Mouse (Mus musculus) ovary, postnatal 10 days (tissue): ENCODE results near the gene Ghrl.
A peak's percentile ranks its signal among the peaks of the same experiment; 100 is the strongest.
"Not testable (repeated sequence)": the region's sequence is repeated elsewhere in the genome, so short reads cannot be mapped to it uniquely, and the experiment has no call there.

Experiments used
- DNase-seq: peaks from one replicate; pipeline ENCODE4 v3.0.0; 2022; ENCODE audit warnings: low spot score

The Ghrl gene

DNA sequence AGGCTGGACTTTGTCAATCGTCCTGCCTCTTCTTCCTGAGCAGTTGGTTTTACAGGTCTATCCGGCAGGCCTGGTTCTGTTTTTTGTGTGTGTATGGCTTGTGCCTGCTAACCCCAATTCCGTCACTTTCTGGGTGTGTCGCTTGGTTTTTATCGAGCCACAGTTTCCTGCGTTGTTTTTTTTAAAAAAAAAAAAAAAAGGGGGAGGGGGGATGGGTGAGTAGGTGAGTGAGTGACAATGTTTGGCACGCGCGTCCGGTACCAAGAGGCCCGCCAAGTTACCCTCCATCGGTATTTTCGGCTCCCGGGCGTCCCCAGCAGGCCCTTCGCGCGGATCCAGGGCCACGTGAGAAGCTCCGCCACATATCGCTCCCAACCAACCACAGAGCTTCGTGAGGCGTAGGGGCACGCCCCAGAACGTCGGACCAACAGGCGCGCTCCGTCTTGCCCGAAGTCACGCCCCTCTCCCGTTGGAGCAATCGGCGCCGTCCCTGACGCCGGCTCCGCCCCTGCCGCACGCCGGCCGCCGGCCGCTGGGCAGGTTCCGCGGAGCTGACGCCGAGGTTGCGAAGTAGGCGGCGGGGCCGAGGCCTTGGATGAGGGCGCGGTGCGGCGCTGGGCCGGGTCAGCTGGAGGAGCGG lies 23.0 kb downstream of the Ghrl start, which contains the start of gene Tatdn2:
Tatdn2 (plus strand) TSS at position 469 of the 640 bp plus-strand sequence.
- DNase-seq, result peak; percentile 87

DNA sequence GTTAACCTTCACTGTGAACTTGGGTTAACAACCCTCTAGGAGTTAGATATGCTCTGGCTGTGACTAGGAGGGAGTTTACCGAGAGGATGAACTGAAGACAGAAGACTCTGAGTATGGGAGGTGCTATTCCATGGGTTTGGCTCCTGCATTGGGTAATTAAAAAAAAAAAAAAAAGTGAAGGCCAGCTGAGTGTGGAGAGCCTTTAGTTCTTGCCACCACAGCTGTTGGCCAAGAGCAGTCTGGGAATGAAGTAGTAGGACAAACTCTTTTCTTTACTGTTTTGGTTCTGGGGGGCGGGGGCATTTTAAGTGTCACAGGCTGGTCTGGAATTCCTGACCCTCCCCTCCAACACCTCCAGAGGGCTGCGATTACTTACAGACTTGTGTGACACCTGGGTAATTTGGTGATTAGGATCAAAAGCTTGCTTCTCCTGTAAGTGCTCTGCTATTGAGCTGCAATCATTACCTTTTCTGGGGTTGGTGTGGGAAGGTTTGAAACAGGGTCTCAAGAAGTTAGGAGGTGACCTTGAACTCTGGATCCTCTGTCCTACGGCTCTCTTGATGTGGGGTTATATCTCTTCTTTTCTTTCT lies 23.8 kb downstream of the Ghrl start:
- no peak for DNase-seq

DNA sequence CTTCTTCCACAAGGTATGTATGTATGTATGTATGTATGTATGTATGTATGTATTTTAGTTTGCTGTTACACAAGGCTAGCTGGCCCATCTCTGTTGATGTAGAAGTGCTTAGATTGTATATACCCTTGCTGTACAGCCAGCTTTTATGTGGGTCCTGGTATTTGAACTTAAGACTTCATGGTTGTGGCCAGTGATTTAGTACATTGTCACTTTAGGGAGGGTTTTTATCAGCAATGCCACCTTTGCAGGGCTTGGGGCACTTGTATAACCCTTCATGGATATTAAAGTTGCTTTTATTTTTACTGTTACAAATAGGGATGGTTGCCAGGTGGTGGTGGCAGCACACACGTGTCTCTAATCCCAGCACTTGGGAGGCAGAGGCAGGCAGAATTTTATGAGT lies 24.5 kb downstream of the Ghrl start:
- DNase-seq, result no peak

DNA sequence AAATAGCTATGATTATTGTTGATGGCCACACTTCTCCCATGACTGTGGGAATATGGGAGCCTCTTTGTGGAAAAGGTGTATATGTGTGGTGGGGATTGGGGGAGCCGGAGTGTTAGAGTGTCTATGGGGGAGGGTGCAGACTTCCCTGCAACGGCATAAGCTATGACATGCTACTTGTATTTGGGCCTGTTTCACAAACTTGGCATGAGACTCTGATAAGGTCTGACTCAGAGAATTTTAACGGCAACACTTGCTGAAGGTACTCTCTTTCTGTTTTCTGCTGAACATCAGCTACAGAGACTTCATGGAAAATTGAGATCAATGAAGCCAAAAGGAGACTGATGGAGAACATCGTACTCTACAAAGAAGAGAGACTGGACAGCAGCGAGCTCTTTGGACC lies 26.3 kb downstream of the Ghrl start:
- no peak for DNase-seq

DNA sequence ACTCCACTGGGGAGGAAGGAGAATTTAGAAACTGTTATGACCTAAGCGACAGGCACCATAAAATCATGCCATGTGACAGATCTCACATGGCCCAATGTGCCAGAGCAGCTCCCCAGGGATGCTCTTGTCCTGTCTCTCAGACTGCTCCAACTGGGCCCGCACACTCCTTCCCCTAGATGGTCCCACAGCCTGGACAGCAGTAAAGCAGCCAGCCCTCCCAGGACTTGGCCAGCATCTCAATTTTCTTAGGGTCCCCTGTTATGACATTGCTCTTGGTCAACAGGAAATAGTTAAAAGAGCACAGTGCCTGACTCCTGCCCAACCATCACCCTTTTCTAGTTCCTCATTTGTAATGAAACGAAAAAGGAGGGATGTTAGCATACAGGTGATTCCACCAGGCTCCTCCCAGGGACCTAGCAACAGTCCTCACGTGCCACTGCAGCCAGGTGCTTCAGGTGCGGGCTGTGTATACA lies 27.0 kb downstream of the Ghrl start:
- no peak for DNase-seq

DNA sequence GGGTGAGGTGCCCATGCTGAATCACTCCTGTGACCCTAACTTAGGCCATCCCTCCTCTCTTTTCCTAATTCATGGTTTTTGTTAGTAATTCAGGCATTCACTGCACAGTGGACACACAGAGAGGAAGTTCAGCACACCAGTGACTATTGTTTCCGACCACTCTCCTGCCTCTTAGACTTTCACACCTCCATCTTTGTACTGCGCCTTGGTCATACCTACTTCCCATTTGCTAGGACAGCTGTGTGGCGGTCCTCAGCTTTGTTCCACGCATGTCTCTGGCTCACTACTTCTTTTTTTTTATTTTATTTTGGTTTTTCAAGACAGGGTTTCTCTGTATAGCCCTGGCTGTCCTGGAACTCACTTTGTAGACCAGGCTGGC lies 28.6 kb downstream of the Ghrl start:
- DNase-seq, result no peak

DNA sequence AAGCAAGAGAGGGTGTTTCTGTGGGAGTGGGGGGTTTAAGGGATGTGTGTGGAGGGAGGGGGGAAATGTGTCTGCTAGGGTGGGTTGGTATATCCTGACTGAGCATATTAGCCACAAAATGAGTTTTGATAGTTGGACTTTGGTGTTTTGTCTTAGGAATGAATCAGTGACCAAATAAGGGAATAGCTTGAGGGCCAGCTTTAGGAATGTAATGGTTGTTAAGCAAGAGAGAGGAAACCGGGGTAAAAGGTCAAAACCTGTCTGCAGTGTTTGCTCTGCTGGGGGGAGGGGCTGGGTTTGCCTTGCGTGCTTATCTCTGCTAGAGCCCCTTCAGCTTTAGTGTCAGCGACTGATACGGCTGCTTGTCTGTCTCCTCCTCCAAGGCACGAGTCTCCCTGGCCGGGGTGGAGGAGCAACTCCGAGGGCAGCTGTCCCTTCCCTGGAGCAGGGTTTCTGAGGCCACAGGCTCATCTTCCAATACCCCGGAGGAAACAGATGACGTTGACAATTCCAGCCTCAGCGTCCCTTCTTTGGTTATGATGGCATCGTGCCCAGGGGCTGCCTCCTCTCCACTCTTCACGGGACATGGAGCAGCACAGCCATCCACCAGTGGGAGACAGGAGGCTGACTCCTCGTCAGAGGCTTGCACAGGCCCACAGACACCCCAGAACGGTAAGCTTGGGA lies 29.1 kb downstream of the Ghrl start:
- peak; percentile 18 for DNase-seq

DNA sequence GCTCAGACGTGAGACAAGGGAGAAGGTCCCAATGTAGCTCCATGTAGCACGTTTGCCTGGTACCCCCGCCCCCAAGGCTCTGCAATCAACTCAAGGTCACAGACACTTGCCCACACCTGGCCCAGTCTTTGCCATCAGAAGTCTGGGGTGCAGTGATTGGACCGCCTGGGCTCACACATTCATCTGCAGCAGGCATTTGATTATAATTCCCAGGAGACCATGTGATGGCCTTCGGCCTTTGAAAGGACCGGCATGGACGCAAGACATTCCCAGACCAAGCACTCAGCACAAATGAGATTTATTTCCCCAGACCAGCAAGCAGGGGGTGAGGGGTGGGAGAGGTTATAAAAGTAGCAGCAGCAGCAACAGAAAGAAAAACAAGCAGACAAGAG lies 29.7 kb downstream of the Ghrl start:
- DNase-seq, result peak; percentile 12

DNA sequence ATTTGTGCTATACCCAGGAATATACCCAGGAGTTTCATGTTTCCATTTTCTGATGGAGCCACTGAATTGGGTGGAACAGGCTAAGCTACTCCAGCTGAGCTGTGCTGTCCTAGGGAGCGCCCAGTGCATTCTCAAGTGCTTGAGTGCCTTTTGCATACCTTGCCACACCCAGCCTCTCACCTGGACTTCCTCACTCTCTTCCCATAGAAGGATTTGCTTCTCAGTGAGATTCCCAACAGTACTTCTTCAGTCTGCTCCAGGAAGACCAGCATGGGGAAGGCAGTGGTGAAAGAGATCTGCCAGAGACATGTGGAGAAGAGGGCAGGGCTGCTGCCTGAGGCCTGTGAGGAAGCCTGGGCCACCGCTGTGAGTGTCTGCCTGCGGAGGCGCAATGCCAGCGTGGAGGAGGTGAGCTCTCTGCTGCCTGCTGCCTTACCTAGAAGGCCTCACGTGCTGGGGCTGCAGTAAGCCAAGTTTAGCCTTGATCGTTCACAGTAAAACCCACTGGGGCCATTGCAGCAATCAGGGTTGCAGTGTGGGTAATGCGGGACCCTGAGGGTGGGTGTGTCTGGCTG lies 33.0 kb downstream of the Ghrl start:
- no peak for DNase-seq

DNA sequence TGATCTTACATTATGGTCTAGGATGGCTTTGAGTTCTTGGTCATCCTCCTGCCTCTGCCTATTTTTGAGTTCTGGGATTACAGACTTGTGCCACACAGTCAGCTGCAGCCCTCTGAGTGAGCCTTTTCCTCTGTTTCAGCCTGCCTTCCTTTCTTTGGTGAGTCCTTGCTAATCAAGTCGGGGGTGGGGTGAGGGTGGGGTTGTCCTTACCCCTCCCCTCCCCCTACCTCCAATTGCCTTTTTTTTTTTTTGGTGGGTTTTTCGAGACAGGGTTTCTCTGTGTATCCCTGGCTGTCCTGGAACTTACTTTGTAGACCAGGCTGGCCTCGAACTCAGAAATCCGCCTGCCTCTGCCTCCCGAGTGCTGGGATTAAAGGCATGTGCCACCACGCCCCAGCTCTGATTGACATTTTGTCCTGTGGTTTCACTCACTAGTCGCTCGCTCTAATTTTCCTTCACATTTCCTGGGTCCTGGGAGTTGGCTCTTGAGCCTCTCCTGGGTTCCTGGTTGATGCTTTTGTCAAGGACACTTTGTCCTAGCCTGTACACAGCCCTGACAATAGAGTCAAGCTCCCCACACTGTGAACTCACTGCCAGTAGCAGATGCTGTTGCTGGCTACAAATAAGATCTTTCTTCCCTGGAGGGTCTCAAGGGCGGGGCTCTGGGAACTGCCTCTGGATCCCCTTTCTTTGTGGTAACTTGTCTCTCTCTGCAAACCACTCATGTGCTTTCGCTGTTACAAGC lies 36.4 kb downstream of the Ghrl start:
- no peak for DNase-seq

DNA sequence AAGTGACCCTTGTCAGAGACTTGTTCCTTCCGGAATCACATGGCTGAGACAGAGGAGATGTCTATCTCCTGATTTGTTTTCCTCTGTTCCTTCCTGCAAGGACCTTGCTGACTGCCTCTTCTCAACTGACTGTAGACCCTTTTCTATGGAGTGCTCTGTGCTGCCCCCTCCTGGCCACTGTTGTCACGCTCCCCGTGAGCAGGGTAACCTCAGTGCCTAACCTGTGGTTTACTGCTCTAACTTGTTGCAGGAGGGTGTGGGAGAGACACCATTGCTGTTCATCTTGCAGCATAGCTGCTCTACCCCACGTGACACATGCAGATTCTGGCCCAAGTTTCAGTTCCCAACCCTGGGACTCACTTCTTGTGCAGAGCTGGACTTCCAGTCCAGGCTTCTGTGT lies 38.4 kb downstream of the Ghrl start:
- peak; percentile 63 for DNase-seq

DNA sequence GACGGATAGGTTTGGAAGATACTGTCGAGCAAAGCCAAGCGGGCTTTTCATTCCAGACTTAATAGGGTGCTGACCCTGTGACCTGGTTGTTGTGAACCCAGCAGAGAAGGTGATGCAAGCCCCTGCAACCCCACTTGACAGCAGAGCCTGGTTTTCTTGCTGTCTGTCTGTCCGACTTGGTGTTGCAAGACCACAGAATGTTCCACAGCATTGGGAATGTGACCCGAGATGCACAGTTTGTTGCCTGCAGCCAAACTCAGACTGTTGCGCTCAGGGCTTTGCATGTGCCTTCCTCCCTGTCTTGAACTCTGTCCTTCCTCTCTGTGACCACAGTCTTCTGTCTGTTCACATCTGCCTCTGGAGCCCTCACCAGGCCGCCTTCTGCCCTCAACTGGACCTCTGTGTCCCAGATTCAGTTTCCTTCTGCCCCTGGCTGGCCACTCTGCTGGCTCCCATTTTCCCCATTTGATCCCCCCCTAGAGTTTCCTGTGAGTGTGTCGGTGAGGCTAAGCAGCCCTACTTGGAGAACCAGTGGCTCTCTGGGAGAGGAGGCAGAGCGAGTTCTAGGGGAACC lies 39.6 kb downstream of the Ghrl start:
- no peak for DNase-seq

DNA sequence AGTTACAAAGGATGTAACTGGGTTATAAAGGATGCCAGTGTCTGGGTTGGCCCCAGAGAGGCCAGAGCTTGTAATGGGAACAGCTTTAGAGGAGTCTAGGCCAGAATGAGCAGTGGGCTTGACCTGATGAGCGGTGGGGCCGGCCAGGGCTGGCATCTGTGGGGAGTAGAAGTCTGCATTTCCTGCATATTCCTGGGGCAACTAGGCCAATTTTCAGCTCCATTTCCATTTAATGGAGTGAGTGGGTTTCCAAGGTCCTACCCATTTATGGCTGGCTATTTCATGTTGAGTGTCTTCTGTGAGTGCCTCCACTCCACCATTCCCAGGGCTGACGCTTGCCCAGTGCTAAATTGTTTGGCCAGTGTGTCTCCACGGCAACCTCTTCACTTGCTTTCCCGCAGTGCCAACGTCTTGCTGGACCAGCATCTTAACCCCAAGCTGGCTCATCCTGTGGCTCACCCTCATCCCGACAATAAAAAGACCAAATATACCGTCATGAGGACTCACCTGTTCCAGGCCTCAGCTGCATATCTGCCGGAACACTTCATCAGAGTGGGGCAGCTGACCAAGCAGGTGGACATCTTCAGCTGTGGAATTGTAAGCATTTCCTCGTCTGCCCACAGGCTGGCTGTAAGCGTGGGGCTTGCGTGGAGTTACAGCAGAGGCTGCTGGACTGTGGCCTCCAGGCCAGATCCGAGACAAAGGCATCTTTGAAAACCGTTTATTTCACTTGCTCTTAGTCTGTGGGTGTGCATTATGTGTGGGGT lies 41.3 kb downstream of the Ghrl start:
- DNase-seq, result no peak

DNA sequence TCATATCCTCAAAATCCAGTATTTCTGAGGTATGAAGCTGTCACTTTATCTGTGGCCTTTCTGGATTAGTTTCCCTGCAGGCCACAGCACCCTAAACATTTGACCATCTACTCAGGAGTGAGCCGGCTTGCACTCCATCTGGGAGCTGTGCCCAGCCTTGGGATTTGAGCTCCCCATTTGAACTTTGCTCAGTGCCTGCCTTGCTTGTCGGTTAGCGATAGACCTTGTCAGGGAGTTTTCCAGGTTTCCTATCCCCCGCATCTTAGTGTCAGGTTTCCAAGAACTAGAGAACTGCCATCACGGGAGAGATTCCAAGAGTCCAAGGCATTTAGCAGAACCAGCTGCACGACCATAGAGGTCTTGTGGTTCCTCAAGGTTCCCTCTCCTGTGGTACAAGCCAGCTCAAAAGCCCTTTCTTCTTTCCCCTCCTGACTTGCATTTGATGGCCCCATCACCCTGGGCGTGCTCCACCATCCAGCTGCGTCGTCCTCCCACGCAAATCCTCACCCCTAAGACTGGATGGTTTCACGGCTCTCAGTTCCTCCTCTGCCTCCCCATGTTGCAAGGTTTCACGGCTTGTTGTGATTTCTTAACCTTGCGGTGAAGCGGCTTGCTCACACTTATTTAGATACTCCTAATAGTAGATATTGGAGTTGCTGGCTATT lies 42.5 kb downstream of the Ghrl start:
- no peak for DNase-seq

DNA sequence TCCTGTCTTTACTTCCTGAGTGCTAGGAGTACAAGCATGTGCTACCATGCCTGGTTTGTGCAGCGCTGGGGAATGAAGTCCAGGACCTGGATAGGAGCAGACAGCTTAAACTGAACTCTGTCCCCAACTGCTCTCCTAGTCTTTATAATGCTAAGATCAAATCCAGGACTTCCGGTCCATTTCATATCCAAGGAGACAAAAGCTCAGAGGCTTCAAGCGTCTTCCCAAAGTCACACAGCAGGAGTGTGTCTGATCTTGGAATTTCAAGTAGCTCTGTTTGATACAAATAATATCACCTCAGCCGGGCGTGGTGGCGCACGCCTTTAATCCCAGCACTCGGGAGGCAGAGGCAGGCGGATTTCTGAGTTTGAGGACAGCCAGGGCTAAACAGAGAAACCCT lies 43.7 kb downstream of the Ghrl start:
- DNase-seq, result no peak

DNA sequence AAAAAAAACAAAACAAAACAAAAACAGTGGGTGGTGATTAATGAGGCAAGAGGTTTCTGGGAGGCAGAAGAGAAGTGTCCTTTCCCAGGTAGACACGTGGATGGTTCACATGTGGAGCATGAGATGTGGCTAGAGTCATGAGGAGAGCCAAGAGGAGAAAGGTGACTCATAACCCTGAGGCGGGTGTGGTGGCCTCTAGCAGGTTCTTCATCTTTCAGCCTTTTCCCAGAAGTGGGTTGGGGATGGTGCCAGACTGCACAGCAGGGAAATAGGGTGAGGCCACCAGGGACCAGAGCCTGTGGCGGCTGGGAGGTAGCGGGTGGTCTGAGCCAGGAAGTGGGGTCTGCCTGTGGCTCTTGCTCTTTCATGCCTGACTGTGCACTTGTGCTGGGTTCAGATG lies 44.4 kb downstream of the Ghrl start:
- DNase-seq, result no peak

DNA sequence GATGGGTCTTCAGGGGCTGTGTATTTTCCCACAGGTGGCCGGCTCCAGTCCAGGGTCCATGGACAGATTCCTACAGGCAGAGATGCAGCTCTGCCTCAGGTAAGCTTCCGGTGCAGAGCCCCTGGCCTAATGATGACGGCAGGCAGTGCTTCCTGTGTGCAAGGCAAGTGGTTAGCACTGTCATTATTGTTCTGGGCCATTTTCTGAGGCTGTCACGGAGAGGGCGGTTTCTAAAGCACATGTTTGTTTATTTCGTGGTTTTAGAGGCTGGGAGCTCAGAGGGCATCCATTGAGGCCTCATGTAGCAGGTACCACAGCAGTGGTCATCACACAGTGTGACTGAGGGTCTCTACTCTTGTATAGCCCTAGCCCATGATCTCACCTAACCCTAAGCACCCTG lies 46.7 kb downstream of the Ghrl start:
- DNase-seq, result no peak

DNA sequence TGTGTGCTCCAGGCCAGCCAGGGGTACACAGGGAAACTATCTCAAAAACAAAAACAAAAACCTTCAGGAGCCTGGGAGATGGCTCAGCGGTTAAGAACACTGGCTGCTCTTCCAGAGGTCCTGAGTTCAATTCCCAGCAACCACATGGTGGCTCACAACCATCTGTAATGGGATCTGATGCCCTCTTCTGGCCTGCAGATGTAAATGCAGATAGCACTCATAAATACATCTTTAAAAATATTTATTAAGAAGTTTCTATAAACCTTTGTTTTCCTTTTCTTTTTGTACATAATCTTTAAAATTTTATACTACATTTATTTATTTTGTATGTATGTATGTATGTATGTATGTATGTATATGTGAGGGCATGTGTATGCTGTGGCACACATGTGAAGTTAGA lies 47.7 kb downstream of the Ghrl start:
- DNase-seq, result not testable (repeated sequence)

DNA sequence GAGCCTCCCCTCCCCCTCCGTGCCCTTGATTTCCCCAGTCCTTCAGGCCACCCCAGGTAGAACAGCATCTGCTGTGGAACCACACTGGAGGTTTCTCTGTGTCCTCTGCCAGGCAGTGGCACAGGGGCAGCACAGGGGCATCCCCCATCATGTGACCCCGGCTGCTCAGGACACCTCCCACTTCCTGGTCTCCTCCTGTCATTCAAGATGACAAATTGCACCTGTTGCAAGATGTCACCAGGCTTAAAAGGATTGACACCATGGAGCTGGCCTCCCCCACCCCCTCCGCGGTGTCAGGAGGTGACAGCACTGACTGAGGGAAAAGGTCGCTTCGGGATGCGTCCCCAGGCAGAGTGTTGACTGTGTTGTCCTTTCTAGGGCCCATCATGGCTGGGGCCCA lies 49.9 kb downstream of the Ghrl start:
- no peak for DNase-seq

DNA sequence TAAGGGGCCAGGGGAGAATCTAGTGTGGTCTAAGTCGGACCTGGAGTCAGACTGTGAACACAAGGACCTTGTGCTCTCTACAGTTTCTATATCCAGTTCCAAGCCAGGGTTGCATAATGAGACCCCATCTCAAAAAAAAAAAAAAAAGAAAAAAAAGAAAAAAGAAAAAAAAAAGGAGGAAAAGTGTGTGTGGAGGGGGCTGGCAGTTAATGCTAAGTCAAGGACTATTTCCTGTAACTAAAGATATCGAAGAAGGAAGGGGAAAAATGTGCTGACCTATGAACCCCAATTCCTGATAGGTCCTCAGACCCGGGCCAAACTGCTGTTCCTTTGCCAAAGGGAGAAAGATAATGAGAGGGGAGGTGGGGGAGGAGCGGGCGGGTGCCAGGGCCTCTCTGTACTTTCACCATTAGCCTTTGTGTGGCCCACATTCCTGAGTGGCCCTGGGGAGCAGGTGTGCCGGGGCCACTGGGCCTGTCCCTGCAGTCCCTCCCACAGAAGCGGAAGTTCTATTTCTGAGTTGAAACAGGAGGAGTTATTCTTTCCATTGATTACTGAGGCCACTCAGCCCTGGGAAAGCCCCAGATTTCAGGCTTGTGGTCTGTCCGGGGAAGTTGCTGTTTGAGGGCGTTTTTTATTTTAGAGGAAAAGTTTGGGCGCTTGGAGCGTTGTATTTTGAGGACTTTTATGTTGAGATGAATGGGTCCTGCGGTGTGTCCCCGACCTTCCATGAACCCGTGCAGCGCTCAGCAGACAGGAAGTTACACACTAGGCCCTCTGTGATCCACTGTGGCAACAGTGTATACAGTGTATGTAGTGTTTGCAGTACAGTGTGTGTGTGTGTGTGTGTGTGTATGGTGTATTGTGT lies 51.2 kb downstream of the Ghrl start:
- DNase-seq, result no peak
